In genomic region chr11:114704071-114704913, GRCm38 (mm10) we compare ENCODE assay signal across 9 mouse cellular contexts. TPM values are rescaled to one million over a fixed set of nuclear protein-coding genes. Genes with fewer than 3 reads are reported as not detected.
DNase-seq lines count a peak whose midpoint lies in the region; ATAC-seq and TF ChIP-seq lines count a peak whose summit lies in the region.
"Had no signal": no experiment of that assay in that cellular context is flagged by ENCODE, and none has a peak within 500 bp of the region (broad histone marks: within the 10 kb centered on the region; RNA-seq: fewer than 3 reads in every experiment).

No protein-coding gene starts in this region.

- H3K27me3 ChIP-seq in kidney, embryonic 16.5 days (ENCODE audit: insufficient read depth, low read length), result no peaks in the 10 kb centered on the region

- intact Hi-C loops in gastrocnemius, adult 2 months (cut with DNase I), result no loop called here
- intact Hi-C loops in left cerebral cortex, postnatal 10 days (cut with DNase I), result no loop called here

- ATAC-seq in kidney, embryonic 16.5 days (ENCODE audit: low FRiP score, low TSS enrichment), result no peak

- peak overlapping the region; percentile 61 for H3K4me3 ChIP-seq in gastrocnemius, adult 2 months
- H3K4me3 ChIP-seq in kidney, embryonic 16.5 days (ENCODE audit: low read length), result no peak overlapping the region

- H3K4me1 ChIP-seq in kidney, embryonic 16.5 days (ENCODE audit: insufficient read depth, low read length), result no peaks in the 10 kb centered on the region

- DNase-seq in testis, postnatal 10 days (ENCODE audit: low spot score), result peak; percentile 58
- DNase-seq in testis, postnatal 14 days (ENCODE audit: low spot score), result no peak
- DNase-seq in gastrocnemius, adult 2 months, result peak; percentile 77
- DNase-seq in left cerebral cortex, postnatal 10 days (ENCODE audit: extremely low spot score in 1 of 2, low spot score in 2 of 2), result peak; percentile 82
- peak; percentile 57 to 64 for DNase-seq in right cerebral cortex, postnatal 36 days (ENCODE audit: low spot score in 2 of 2)
- no peak for DNase-seq in lung, postnatal 10 days
- no peak for DNase-seq in spleen, adult 12 weeks (ENCODE audit: low spot score)

- TF ChIP-seq CTCF in gastrocnemius, adult 2 months (IDR thresholded peaks at IDR 0.05), result no peak

- H3K27ac ChIP-seq in gastrocnemius, adult 2 months, result peak overlapping the region; percentile 71
- H3K27ac ChIP-seq in kidney, embryonic 16.5 days (ENCODE audit: low read length), result no peak overlapping the region

- no peaks in the 10 kb centered on the region for H3K9me3 ChIP-seq in kidney, embryonic 16.5 days (ENCODE audit: low read length)

- no peak overlapping the region for H3K4me2 ChIP-seq in kidney, embryonic 16.5 days (replicated peaks; ENCODE audit: low read depth, low read length)

- WGBS in kidney, embryonic 16.5 days, result 63% methylated on average over 22 of the region's 22 CpGs

- no peaks in the 10 kb centered on the region for H3K36me3 ChIP-seq in kidney, embryonic 16.5 days (ENCODE audit: insufficient read depth, low read length)

- H3K9ac ChIP-seq in kidney, embryonic 16.5 days (replicated peaks; ENCODE audit: low read length), result no peak overlapping the region; the same call in 1 of the 2 replicates

RNA-seq across cellular contexts. Expression of gene Dnaic2, which starts 22.9 kb away (rescaled TPM):
- total RNA-seq in gastrocnemius, adult 2 months (2021), result under 1 TPM; 0.08 to 0.14 TPM
- 1 to 10 TPM in 1 of 2 experiments, under 1 TPM in 1; 0.59 to 1.0 TPM for total RNA-seq in left cerebral cortex, postnatal 10 days (2021)
- polyA plus RNA-seq in kidney, embryonic 16.5 days (2015; fragmentation: Nextera tagmentation; extraction: Ambion mirVana), result 0.44 and 0.46 TPM in 2 replicates
- total RNA-seq: gastrocnemius, adult 8-10 months had no signal

RNA-seq across cellular contexts. Expression of gene Ttyh2, which starts 29.1 kb away (rescaled TPM):
- total RNA-seq in gastrocnemius, adult 2 months (2021), result 10 to 100 TPM; 15.7 to 17.4 TPM
- 10 to 100 TPM; 21.7 TPM for total RNA-seq in left cerebral cortex, postnatal 10 days (2021)
- polyA plus RNA-seq in kidney, embryonic 16.5 days (2015; fragmentation: Nextera tagmentation; extraction: Ambion mirVana), result 20.4 and 21.5 TPM in 2 replicates

RNA-seq across cellular contexts. Expression of gene Rpl38, which starts 36.0 kb away (rescaled TPM):
- 100 to 1,000 TPM; 544 to 670 TPM for total RNA-seq in gastrocnemius, adult 2 months (2021)
- 100 to 1,000 TPM; 902 to 927 TPM for total RNA-seq in left cerebral cortex, postnatal 10 days (2021)
- polyA plus RNA-seq in kidney, embryonic 16.5 days (2015; fragmentation: Nextera tagmentation; extraction: Ambion mirVana), result 802 and 841 TPM in 2 replicates

Comparison
In these comparisons a context has a peak if more than half of its experiments do, and no peak if none do; other contexts are left out.
1. DNase-seq: peak in testis, postnatal 10 days (single experiment), gastrocnemius, adult 2 months (single experiment), left cerebral cortex, postnatal 10 days (2 of 2) and right cerebral cortex, postnatal 36 days (2 of 2); none in testis, postnatal 14 days (single experiment), lung, postnatal 10 days (single experiment) and spleen, adult 12 weeks (single experiment).